Mouse (Mus musculus) embryonic facial prominence, embryonic 13.5 days (tissue): ENCODE data around the gene Gars. TPM values are rescaled to one million over a fixed set of nuclear protein-coding genes. Genes with fewer than 3 reads are reported as not detected.

ENCODE experiments used
- ATAC-seq: fragments of 200-750 bp; cut with Nextera tagmentation; 2 replicates; pipeline ENCODE4 v1.8.0; 2017; ENCODE audit warnings: low read depth; ENCODE audit not compliant: insufficient number of reproducible peaks, insufficient read depth, low FRiP score, low TSS enrichment
- H3K27ac ChIP-seq: fragments of 300-500 bp; sonication (generic); 2 replicates; pipeline ENCODE4 v1.5.1; 2015; ENCODE audit warnings: moderate library complexity, mild to moderate bottlenecking, inconsistent platforms
- H3K27me3 ChIP-seq: fragments of 300-500 bp; sonication (generic); 2 replicates; pipeline ENCODE4 v1.6.1; 2015; ENCODE audit warnings: mild to moderate bottlenecking, inconsistent platforms
- H3K36me3 ChIP-seq: fragments of 300-500 bp; sonication (generic); 2 replicates; pipeline ENCODE4 v1.6.1; 2015; ENCODE audit warnings: mild to moderate bottlenecking, inconsistent platforms
- H3K4me1 ChIP-seq: fragments of 300-500 bp; sonication (generic); 2 replicates; pipeline ENCODE4 v1.6.1; 2015; ENCODE audit warnings: inconsistent platforms
- H3K4me2 ChIP-seq: fragments of 300-500 bp; sonication (generic); 2 replicates; pipeline ENCODE4 v1.6.1; 2015; ENCODE audit warnings: moderate library complexity, mild to moderate bottlenecking, inconsistent platforms
- H3K4me3 ChIP-seq: fragments of 300-500 bp; sonication (generic); 2 replicates; pipeline ENCODE4 v1.5.1; 2015; ENCODE audit warnings: mild to moderate bottlenecking, inconsistent platforms
- H3K9ac ChIP-seq: fragments of 300-500 bp; sonication (generic); 2 replicates; pipeline ENCODE4 v1.6.1; 2015; ENCODE audit warnings: mild to moderate bottlenecking, inconsistent platforms
- H3K9me3 ChIP-seq: fragments of 300-500 bp; sonication (generic); 2 replicates; pipeline ENCODE4 v1.6.1; 2016; ENCODE audit warnings: inconsistent platforms
- WGBS: fragments of 180-500 bp; shearing (Covaris S2); methylation state at CpG from one replicate; pipeline ENCODE4 v1.1.7; 2015; ENCODE audit warnings: mixed read lengths; 5-methylcytosine and 5-hydroxymethylcytosine counted together
- polyA plus RNA-seq: library from polyadenylated mRNA; unstranded; fragments of >200 nt; fragmentation: Nextera tagmentation; extraction: Ambion mirVana; gene quantifications from 2 replicates; pipeline ENCODE4 v1.2.1, GENCODE M21; 2015

The Gars gene
- polyA plus RNA-seq, 1 experiment from 2014 or later = 129 TPM

DNA sequence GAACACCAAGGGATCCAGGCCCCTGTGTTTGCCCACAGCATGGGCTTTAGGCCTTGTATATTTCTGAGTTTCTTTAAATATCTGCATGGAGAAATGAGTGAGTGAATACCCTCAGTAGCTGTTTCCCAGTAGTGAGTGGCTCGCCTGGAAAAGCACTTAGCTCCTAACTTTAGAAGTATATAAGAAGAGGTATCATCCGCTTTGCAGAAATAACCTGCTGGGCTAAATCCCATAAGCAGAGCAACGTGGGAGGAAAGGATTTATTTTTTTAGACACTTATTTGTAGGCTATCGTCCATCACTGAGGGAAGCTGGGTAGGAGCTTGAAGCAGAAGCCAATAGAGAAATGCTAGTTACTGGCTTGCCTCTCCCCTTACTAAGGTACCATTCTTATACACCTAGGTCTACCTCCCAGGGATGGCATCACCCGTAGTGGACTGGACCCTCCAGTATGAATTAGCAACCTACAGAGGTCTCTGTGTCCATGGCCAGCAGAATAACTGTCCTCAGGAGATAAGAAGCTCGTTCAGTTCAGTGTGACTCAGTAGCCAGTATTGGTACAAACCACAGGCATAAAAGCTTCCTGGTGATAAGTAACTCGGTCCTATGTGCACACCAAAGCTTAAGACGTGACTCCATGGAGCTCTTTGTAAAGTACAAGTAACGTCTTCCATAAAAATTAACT lies 26.1 kb downstream of the Gars start:
- no peaks in the 10 kb centered on the region for H3K4me1 ChIP-seq
- no peak overlapping the region for H3K9ac ChIP-seq
- no peak for ATAC-seq
- WGBS = 90% methylated on average over 9 of the region's 9 CpGs
- H3K9me3 ChIP-seq = no peaks in the 10 kb centered on the region
- H3K27me3 ChIP-seq = no peaks in the 10 kb centered on the region
- peaks cover 79% of the 10 kb centered on the region for H3K36me3 ChIP-seq
- no peak overlapping the region for H3K27ac ChIP-seq
- no peak overlapping the region for H3K4me3 ChIP-seq
- H3K4me2 ChIP-seq = no peak overlapping the region

DNA sequence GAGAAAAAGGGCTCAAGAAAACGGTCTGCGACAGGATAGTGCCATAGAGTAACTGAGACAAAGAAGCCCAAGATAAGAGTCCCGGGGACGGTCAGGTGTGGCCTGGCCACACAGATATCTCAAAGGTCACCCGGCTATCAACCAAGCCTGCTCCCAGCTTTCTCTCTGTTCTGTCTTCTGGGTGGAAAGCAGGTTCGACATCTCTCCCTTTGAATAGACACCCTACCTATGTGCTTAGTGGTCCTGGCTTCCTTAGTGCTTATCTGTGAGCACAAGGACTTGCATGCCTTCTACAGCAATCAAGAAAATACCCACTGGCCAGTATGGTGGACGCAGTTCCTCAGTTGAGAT lies 26.6 kb downstream of the Gars start:
- Histone ChIP-seq H3K36me3 (peaks cover 83% of the 10 kb centered on the region), H3K9me3 (no peaks in the 10 kb centered on the region), H3K4me3 (no peak overlapping the region), H3K4me2 (no peak overlapping the region), H3K27ac (no peak overlapping the region), H3K27me3 (no peaks in the 10 kb centered on the region), H3K4me1 (no peaks in the 10 kb centered on the region), H3K9ac (no peak overlapping the region)
- ATAC-seq = no peak
- WGBS = 91% methylated on average over 7 of the region's 7 CpGs

DNA sequence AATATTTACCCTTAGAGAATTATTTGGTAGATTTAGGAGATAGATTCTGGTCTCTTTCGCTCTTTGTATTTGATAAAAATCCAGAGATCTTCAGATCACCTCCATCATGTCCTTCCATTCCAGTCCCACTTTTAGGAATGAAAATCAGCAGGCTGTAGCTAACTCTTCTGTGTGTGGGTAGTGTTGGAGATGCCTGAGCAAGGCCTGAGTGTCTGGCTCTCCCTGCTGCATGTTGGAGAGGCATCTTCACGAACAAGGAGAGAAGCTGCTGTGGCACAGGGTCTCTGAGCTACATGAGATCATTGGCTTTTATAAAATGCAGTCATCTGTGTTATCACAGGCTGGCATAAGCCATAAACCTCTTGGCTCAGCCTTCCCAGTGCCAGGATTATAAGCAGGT lies 28.1 kb downstream of the Gars start:
- H3K36me3 ChIP-seq = peaks cover 80% of the 10 kb centered on the region
- no peak overlapping the region for H3K4me3 ChIP-seq
- H3K4me1 ChIP-seq = no peaks in the 10 kb centered on the region
- H3K27me3 ChIP-seq = no peaks in the 10 kb centered on the region
- WGBS = 89% methylated on average over 2 of the region's 2 CpGs
- ATAC-seq = no peak
- no peak overlapping the region for H3K27ac ChIP-seq
- H3K9me3 ChIP-seq = no peaks in the 10 kb centered on the region
- H3K9ac ChIP-seq = no peak overlapping the region
- H3K4me2 ChIP-seq = no peak overlapping the region

DNA sequence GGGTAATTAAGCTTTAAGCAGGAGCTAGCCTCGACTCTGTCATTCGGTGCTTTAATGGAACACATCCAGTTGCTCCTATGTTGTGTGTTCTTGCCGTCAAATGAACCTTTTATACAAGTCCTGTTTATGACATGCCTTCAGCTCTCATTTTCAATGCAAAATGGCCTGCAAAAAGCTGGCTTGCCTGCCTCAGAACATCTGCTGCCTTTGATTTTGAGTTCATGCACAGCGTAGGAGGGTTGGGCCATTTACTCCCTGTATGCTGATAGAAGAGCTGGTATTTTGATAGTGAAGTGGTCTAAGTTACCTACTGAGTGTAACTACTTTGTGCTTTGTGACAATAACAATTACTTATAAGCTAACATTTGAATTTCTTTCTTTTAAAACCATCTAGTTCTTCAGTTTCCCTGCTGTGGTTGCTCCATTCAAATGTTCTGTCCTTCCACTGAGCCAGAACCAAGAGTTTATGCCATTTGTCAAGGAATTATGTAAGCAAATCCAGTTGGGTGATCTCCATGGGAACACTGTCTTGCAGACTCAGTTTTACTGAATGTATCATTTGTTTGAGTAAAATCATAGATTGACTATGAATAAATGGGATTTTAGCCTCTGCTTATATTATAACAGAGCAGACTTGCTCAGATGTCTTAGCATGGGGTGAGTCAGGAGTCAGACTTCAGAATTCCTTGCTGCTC lies 38.9 kb downstream of the Gars start:
- Histone ChIP-seq H3K36me3 (peaks cover 80% of the 10 kb centered on the region), H3K27ac (no peak overlapping the region), H3K27me3 (no peaks in the 10 kb centered on the region), H3K4me1 (no peaks in the 10 kb centered on the region), H3K9me3 (no peaks in the 10 kb centered on the region), H3K4me2 (no peak overlapping the region), H3K9ac (no peak overlapping the region), H3K4me3 (no peak overlapping the region)
- ATAC-seq = no peak
- WGBS = 85% methylated on average over 4 of the region's 4 CpGs

DNA sequence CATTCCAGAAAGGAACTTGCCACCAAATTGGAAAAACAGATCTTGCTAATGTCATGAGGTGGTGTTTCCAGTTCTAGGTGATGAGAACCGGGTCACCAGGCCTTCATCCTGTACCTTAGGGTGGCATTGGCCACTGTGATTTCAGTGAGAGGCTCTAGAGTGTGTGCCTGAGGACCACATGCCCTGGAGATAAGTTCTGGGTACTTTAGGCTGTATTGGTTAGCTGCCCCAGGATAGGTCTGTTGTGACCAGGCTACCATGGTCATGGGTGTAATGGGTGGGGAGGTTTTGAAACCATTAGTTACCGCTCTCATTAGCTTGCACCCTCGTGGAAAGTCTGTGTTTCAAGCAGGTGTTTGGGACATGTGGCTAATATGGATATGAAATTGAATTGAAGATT lies 43.6 kb downstream of the Gars start:
- Histone ChIP-seq H3K36me3 (peaks cover 47% of the 10 kb centered on the region), H3K4me2 (no peak overlapping the region), H3K4me3 (no peak overlapping the region), H3K9ac (no peak overlapping the region), H3K27me3 (no peaks in the 10 kb centered on the region), H3K27ac (no peak overlapping the region), H3K9me3 (no peaks in the 10 kb centered on the region), H3K4me1 (no peaks in the 10 kb centered on the region)
- WGBS = 86% methylated on average over 3 of the region's 3 CpGs
- ATAC-seq = no peak

GRCm38 (mm10) chr6:55082261-55083051 lies 44.6 kb downstream of the Gars start:
- Histone ChIP-seq H3K9me3 (no peaks in the 10 kb centered on the region), H3K36me3 (peaks cover 37% of the 10 kb centered on the region), H3K4me3 (no peak overlapping the region), H3K27ac (no peak overlapping the region), H3K4me2 (no peak overlapping the region), H3K27me3 (no peaks in the 10 kb centered on the region), H3K4me1 (no peaks in the 10 kb centered on the region), H3K9ac (no peak overlapping the region)
- no peak for ATAC-seq
- 60% methylated on average over 7 of the region's 7 CpGs for WGBS

GRCm38 (mm10) chr6:55087355-55087754 lies 49.5 kb downstream of the Gars start:
- H3K27ac ChIP-seq = no peak overlapping the region
- no peak overlapping the region for H3K4me3 ChIP-seq
- no peak for ATAC-seq
- H3K4me2 ChIP-seq = no peak overlapping the region
- no peak overlapping the region for H3K9ac ChIP-seq
- H3K9me3 ChIP-seq = no peaks in the 10 kb centered on the region
- H3K36me3 ChIP-seq = no peaks in the 10 kb centered on the region
- WGBS = 21% methylated on average over 4 of the region's 4 CpGs
- H3K27me3 ChIP-seq = no peaks in the 10 kb centered on the region
- H3K4me1 ChIP-seq = no peaks in the 10 kb centered on the region

DNA sequence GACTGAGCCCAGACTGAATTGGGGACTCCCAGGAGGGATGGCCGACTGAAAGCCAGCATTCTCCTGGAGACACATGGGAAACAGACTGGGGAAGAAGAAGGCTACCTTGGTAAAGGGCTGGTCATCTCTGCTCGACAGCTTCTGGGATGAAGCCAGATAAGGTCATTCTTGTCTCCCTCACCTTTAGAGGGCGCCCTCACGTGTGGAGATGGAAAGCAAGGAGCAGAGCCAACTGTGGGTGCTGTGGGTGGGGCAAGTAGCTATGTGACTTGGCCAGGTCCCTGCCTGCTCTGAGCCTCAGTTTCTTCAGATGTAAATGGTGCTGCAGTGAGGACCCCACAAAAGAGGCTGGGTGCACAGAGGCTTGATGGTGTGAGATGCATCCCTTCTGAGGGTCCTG lies 52.8 kb downstream of the Gars start:
- H3K36me3 ChIP-seq = no peaks in the 10 kb centered on the region
- no peak overlapping the region for H3K9ac ChIP-seq
- ATAC-seq = no peak
- WGBS = 35% methylated on average over 4 of the region's 4 CpGs
- H3K27me3 ChIP-seq = no peaks in the 10 kb centered on the region
- H3K27ac ChIP-seq = no peak overlapping the region
- H3K4me1 ChIP-seq = no peaks in the 10 kb centered on the region
- H3K4me3 ChIP-seq = no peak overlapping the region
- H3K9me3 ChIP-seq = no peaks in the 10 kb centered on the region
- no peak overlapping the region for H3K4me2 ChIP-seq

DNA sequence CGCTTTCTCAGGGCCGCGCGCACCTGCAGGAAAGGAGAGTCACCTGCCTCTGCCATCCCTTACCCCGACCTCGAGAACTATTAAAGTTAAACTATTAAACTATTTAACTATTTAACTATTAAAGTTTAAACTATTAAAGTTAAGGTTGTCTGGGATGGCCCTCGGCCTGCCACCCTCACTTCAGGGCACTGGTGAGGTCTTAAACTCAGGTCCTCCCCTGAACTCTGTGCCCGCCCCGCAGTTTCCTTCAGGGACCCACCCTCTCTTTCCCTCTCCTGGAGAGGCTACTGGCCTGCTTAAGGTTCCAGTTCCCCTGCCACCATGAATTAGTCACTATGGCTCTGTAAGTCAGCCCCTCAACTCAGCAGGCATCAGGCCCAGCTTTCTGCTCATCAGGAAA lies 53.6 kb downstream of the Gars start:
- Histone ChIP-seq H3K9me3 (no peaks in the 10 kb centered on the region), H3K4me3 (no peak overlapping the region)
- WGBS = 93% methylated on average over 9 of the region's 9 CpGs

DNA sequence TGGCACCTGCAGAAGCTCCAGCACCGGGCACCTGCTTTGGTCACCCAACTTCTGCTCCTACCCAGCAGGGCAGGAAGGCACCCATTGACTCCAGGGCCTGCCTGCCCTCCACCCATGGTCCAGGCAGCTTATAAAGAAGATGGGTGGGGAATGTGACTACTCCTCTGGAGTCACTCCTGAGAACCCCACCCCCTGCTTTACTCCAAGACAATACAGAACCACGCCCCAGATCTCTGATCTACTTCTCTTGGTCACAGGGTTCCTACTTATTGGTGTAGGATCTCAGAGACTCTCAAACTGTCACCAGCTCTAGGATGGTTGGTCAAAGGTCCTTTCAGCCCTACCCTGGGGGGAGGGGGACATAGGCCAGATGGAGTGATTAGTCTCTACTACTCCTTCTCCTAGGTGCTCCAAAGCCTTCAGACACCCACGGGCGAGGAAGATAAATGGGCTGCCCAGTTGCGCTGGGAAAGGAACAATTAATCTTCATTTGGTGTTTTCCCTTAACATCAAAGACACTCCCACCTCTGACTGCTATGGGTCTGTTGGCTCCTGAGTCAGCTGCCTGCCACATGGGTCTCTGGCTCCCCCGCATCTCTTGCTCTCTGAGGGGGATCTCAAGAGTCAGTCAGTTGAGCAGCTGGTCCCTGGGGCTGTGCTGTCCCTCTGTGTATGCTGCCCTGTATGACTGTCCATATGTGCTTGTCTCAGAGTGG lies 55.8 kb downstream of the Gars start:
- ATAC-seq = no peak
- WGBS = 80% methylated on average over 6 of the region's 6 CpGs
- Histone ChIP-seq H3K27ac (no peak overlapping the region), H3K9me3 (no peaks in the 10 kb centered on the region), H3K36me3 (no peaks in the 10 kb centered on the region), H3K4me1 (no peaks in the 10 kb centered on the region), H3K27me3 (no peaks in the 10 kb centered on the region), H3K4me3 (no peak overlapping the region), H3K9ac (no peak overlapping the region), H3K4me2 (no peak overlapping the region)

More for the DNA sequence above, 53.6 kb downstream of the Gars start:
- Histone ChIP-seq H3K4me1 (no peaks in the 10 kb centered on the region), H3K4me2 (no peak overlapping the region), H3K27me3 (no peaks in the 10 kb centered on the region), H3K36me3 (no peaks in the 10 kb centered on the region), H3K27ac (no peak overlapping the region), H3K9ac (no peak overlapping the region)
- no peak for ATAC-seq

- no peak for ATAC-seq
These were observed 60.2 kb downstream of the Gars start for GRCm38 (mm10) chr6:55098030-55098429.

More at GRCm38 (mm10) chr6:55098030-55098429, 60.2 kb downstream of the Gars start:
- Histone ChIP-seq H3K4me3 (no peak overlapping the region), H3K9ac (no peak overlapping the region), H3K4me1 (no peaks in the 10 kb centered on the region), H3K27me3 (no peaks in the 10 kb centered on the region), H3K9me3 (no peaks in the 10 kb centered on the region), H3K4me2 (no peak overlapping the region), H3K27ac (no peak overlapping the region), H3K36me3 (no peaks in the 10 kb centered on the region)
- 78% methylated on average over 5 of the region's 5 CpGs for WGBS
